Mouse (Mus musculus): ENCODE measurements around the gene Irf8. TPM values are rescaled to one million over a fixed set of nuclear protein-coding genes. Genes with fewer than 3 reads are reported as not detected.
A peak's percentile ranks its signal among the peaks of the same experiment; 100 is the strongest.

Irf8 gene
- polyA plus RNA-seq, 1 experiment from 2014 or later, result 7.1 TPM

- Histone ChIP-seq H3K4me2 (peak overlapping the region; percentile 40), H3K27me3 (replicated peaks) (peaks cover 6% of the 10 kb centered on the region), H3K9ac (peak overlapping the region; percentile 47), H3K4me1 (peaks cover 20% of the 10 kb centered on the region), H3K4me3 (no peak overlapping the region), H3K36me3 (no peaks in the 10 kb centered on the region), H3K9me3 (no peaks in the 10 kb centered on the region), H3K27ac (replicated peaks) (peak overlapping the region; percentile 59)
- WGBS, result 28% methylated on average over 12 of the region's 12 CpGs
- no peak for ATAC-seq (ENCODE audit: extremely low read depth, insufficient number of reproducible peaks, low FRiP score, low TSS enrichment)
Observed at GRCm38 (mm10) chr8:120768454-120769218, 32.5 kb downstream of the Irf8 start.

GRCm38 (mm10) chr8:120777184-120777583 lies 41.0 kb downstream of the Irf8 start:
- no peak for ATAC-seq (ENCODE audit: extremely low read depth, insufficient number of reproducible peaks, low FRiP score, low TSS enrichment)
- no peak overlapping the region for H3K4me2 ChIP-seq
- H3K36me3 ChIP-seq, result no peaks in the 10 kb centered on the region
- no peaks in the 10 kb centered on the region for H3K9me3 ChIP-seq
- peaks cover 10% of the 10 kb centered on the region; the same call in 1 of the 2 replicates for H3K4me1 ChIP-seq
- no peak overlapping the region for H3K27ac ChIP-seq (replicated peaks)
- no peak overlapping the region for H3K4me3 ChIP-seq
- H3K9ac ChIP-seq, result no peak overlapping the region
- 85% methylated on average over 10 of the region's 10 CpGs for WGBS
- peaks cover 44% of the 10 kb centered on the region for H3K27me3 ChIP-seq (replicated peaks)

GRCm38 (mm10) chr8:120777732-120778131 lies 41.6 kb downstream of the Irf8 start:
- H3K9me3 ChIP-seq, result no peaks in the 10 kb centered on the region
- peaks cover 46% of the 10 kb centered on the region for H3K27me3 ChIP-seq (replicated peaks)
- H3K36me3 ChIP-seq, result no peaks in the 10 kb centered on the region
- H3K4me3 ChIP-seq, result no peak overlapping the region
- H3K4me1 ChIP-seq, result peaks cover 10% of the 10 kb centered on the region; the same call in 1 of the 2 replicates
- no peak overlapping the region for H3K27ac ChIP-seq (replicated peaks)
- no peak overlapping the region for H3K4me2 ChIP-seq
- WGBS, result 43% methylated on average over 13 of the region's 13 CpGs
- no peak for ATAC-seq (ENCODE audit: extremely low read depth, insufficient number of reproducible peaks, low FRiP score, low TSS enrichment)
- no peak overlapping the region for H3K9ac ChIP-seq

GRCm38 (mm10) chr8:120779106-120779505 lies 42.9 kb downstream of the Irf8 start:
- WGBS, result 85% methylated on average over 7 of the region's 7 CpGs
- ATAC-seq (ENCODE audit: extremely low read depth, insufficient number of reproducible peaks, low FRiP score, low TSS enrichment), result no peak

GRCm38 (mm10) chr8:120783781-120784180 lies 47.6 kb downstream of the Irf8 start:
- Histone ChIP-seq H3K4me2 (no peak overlapping the region), H3K9ac (no peak overlapping the region), H3K4me1 (peaks cover 2% of the 10 kb centered on the region; the same call in 1 of the 2 replicates), H3K27ac (replicated peaks) (no peak overlapping the region), H3K9me3 (no peaks in the 10 kb centered on the region), H3K27me3 (replicated peaks) (peaks cover 29% of the 10 kb centered on the region), H3K36me3 (no peaks in the 10 kb centered on the region), H3K4me3 (no peak overlapping the region)
- 73% methylated on average over 4 of the region's 4 CpGs for WGBS
- no peak for ATAC-seq (ENCODE audit: extremely low read depth, insufficient number of reproducible peaks, low FRiP score, low TSS enrichment)

More at GRCm38 (mm10) chr8:120779106-120779505, 42.9 kb downstream of the Irf8 start:
- Histone ChIP-seq H3K36me3 (no peaks in the 10 kb centered on the region), H3K4me3 (no peak overlapping the region), H3K4me2 (no peak overlapping the region), H3K27me3 (replicated peaks) (peaks cover 46% of the 10 kb centered on the region), H3K9me3 (no peaks in the 10 kb centered on the region), H3K4me1 (peaks cover 10% of the 10 kb centered on the region; the same call in 1 of the 2 replicates), H3K9ac (no peak overlapping the region), H3K27ac (replicated peaks) (no peak overlapping the region)

- Histone ChIP-seq H3K9me3 (no peaks in the 10 kb centered on the region), H3K4me2 (no peak overlapping the region), H3K27ac (replicated peaks) (no peak overlapping the region), H3K27me3 (replicated peaks) (peaks cover 17% of the 10 kb centered on the region; the same call in 1 of the 2 replicates), H3K4me3 (no peak overlapping the region), H3K9ac (no peak overlapping the region), H3K36me3 (no peaks in the 10 kb centered on the region), H3K4me1 (peaks cover 12% of the 10 kb centered on the region)
- ATAC-seq (ENCODE audit: extremely low read depth, insufficient number of reproducible peaks, low FRiP score, low TSS enrichment), result no peak
- 54% methylated on average over 4 of the region's 4 CpGs for WGBS
Observed at GRCm38 (mm10) chr8:120786753-120787152, 50.6 kb downstream of the Irf8 start.

GRCm38 (mm10) chr8:120787631-120788030 lies 51.5 kb downstream of the Irf8 start:
- H3K9ac ChIP-seq, result no peak overlapping the region
- H3K27ac ChIP-seq (replicated peaks), result no peak overlapping the region
- no peaks in the 10 kb centered on the region for H3K36me3 ChIP-seq
- ATAC-seq (ENCODE audit: extremely low read depth, insufficient number of reproducible peaks, low FRiP score, low TSS enrichment), result no peak
- H3K4me1 ChIP-seq, result peaks cover 12% of the 10 kb centered on the region
- H3K9me3 ChIP-seq, result no peaks in the 10 kb centered on the region
- no peak overlapping the region for H3K4me3 ChIP-seq
- WGBS, result 35% methylated on average over 5 of the region's 5 CpGs
- H3K4me2 ChIP-seq, result no peak overlapping the region
- peaks cover 13% of the 10 kb centered on the region; the same call in 1 of the 2 replicates for H3K27me3 ChIP-seq (replicated peaks)

- Histone ChIP-seq H3K4me2 (no peak overlapping the region), H3K4me3 (no peak overlapping the region), H3K9ac (no peak overlapping the region), H3K4me1 (peaks cover 12% of the 10 kb centered on the region), H3K27me3 (replicated peaks) (peaks cover 32% of the 10 kb centered on the region), H3K36me3 (no peaks in the 10 kb centered on the region), H3K9me3 (no peaks in the 10 kb centered on the region), H3K27ac (replicated peaks) (no peak overlapping the region)
- WGBS, result 82% methylated on average over 15 of the region's 15 CpGs
- no peak for ATAC-seq (ENCODE audit: extremely low read depth, insufficient number of reproducible peaks, low FRiP score, low TSS enrichment)
Observed at GRCm38 (mm10) chr8:120792710-120793109, 56.6 kb downstream of the Irf8 start.

- no peak overlapping the region for H3K4me2 ChIP-seq
- WGBS, result 39% methylated on average over 9 of the region's 9 CpGs
- H3K27me3 ChIP-seq (replicated peaks), result peaks cover 54% of the 10 kb centered on the region
- no peak overlapping the region for H3K27ac ChIP-seq (replicated peaks)
- 0 out of 2 replicates have a peak, but pooled peaks cover 2% of the 10 kb centered on the region for H3K4me1 ChIP-seq
- H3K9me3 ChIP-seq, result no peaks in the 10 kb centered on the region
- no peak overlapping the region for H3K9ac ChIP-seq
- no peaks in the 10 kb centered on the region for H3K36me3 ChIP-seq
- H3K4me3 ChIP-seq, result no peak overlapping the region
- ATAC-seq (ENCODE audit: extremely low read depth, insufficient number of reproducible peaks, low FRiP score, low TSS enrichment), result no peak
Observed at GRCm38 (mm10) chr8:120795944-120796635, 59.9 kb downstream of the Irf8 start.

GRCm38 (mm10) chr8:120797019-120797727 lies 61.0 kb downstream of the Irf8 start:
- H3K9ac ChIP-seq, result no peak overlapping the region
- 0 out of 2 replicates have a peak, but pooled peaks cover 2% of the 10 kb centered on the region for H3K4me1 ChIP-seq
- H3K4me2 ChIP-seq, result no peak overlapping the region
- H3K4me3 ChIP-seq, result no peak overlapping the region
- no peak for ATAC-seq (ENCODE audit: extremely low read depth, insufficient number of reproducible peaks, low FRiP score, low TSS enrichment)
- H3K9me3 ChIP-seq, result no peaks in the 10 kb centered on the region
- no peak overlapping the region for H3K27ac ChIP-seq (replicated peaks)
- peaks cover 65% of the 10 kb centered on the region for H3K27me3 ChIP-seq (replicated peaks)
- WGBS, result 71% methylated on average over 9 of the region's 9 CpGs
- H3K36me3 ChIP-seq, result no peaks in the 10 kb centered on the region

GRCm38 (mm10) chr8:120800308-120800865 lies 64.2 kb downstream of the Irf8 start:
- Histone ChIP-seq H3K4me1 (0 out of 2 replicates have a peak, but pooled peaks cover 7% of the 10 kb centered on the region), H3K4me2 (peak overlapping the region; percentile 43), H3K27me3 (replicated peaks) (peaks cover 70% of the 10 kb centered on the region), H3K9me3 (no peaks in the 10 kb centered on the region), H3K9ac (no peak overlapping the region), H3K4me3 (no peak overlapping the region), H3K27ac (replicated peaks) (no peak overlapping the region), H3K36me3 (no peaks in the 10 kb centered on the region)
- ATAC-seq (ENCODE audit: extremely low read depth, insufficient number of reproducible peaks, low FRiP score, low TSS enrichment), result no peak
- 5% methylated on average over 17 of the region's 17 CpGs for WGBS
